Mouse (Mus musculus): ENCODE measurements around the gene Rnf208.
A peak's percentile ranks its signal among the peaks of the same experiment; 100 is the strongest.

The Rnf208 gene

DNA sequence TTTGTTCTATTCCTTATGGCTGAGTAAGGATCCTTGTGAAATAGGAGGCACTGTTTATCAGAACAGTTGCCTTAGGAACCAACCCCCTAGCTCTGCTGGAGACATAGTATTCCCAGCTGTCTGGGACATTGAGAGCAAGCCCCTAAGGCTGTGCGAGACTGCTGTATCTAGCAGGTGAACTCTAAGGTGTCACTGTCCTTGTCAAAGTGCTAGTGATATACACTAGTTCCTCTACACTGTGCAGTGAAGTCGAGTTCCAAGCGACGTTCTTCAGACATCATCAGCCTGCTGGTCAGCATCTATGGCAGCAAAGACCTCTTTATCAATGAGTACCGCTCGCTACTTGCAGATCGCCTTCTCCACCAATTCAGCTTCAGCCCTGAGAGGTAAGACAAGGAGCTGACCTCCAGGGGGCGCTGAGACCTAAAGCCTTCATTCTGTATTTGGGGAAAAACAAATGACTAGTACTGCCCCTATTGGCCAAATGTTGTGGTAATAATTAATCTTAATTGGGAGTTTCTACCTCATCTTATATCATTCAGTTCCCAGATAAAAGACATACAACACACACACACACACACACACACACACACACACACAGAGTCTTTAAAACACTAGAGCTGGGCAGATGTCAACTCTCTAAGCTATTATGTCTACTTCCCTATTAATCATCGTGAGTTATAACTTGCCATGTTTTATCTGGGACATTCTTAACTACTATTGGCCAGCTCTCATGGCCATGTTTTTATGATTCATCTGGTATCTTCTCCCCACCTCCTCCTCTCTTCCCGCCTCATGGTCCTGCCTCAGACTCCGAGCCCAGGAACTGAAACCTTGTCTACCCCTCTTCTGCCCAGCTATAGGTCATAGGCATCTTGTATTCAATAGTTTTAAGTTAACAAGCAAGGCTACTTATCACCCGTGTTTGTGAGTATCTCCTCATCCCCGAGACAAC is 37.1 kb downstream of the Rnf208 start:
- peak; percentile 93 for DNase-seq

DNA sequence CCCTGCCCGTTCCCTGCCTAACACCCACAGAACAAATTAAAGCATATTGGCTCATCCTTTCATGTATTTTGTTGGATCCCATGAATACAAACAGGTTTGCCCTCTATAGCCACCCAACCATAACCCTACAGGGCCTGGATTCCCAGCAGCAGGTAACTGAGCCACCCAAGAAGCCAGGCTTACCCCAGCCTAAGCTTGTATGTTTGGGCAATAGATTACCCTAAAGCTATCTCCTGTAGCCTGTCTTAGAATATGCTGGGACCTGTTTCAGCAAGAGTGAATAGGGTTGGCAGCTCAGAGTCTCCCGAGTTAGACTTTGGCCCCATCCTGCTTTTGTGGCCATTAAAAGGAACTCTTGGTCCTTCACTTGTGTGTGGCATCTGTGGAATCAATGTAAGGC is 43.5 kb downstream of the Rnf208 start:
- DNase-seq, result no peak

GRCm38 (mm10) chr2:25286314-25286713 is 44.3 kb downstream of the Rnf208 start:
- DNase-seq, result no peak

DNA sequence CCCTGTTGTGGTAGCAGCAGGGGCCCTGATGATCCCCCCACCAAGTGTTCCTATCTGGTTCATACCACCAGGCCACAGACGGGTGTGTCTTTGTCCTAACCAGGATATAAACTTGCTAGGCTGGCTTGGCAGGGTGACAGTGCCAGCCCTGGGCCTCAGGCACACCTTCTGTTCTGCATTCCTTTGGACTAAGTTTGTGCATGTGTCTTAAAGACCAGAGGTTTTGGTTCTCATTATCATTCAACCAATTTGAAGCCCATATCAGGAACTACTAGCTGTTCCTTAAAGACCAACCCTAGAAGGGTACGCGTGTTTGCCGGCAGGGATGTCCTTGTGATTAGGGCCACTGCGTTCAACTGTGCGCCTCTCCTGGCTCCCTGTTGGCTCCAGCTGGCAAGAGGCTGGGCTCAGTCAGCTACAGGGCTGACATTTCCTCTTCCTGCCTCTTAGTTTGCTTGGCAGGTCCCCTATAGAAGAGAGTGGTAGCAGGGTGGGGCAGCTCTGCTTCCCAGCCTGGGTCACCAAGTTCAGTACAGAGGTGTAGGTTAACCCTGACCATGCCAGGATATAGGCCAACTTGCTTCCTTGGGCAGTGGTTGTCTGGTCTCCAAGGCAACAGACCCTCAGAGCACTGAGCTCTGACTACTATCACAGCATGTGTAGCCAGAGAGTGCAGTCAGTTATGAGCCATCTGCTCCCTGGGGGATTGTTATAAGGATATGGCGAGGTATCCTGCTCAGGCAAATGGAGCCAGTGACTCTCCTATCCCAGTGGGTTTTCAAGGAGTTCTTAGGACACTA is 45.0 kb downstream of the Rnf208 start:
- peak; percentile 71 for DNase-seq

DNA sequence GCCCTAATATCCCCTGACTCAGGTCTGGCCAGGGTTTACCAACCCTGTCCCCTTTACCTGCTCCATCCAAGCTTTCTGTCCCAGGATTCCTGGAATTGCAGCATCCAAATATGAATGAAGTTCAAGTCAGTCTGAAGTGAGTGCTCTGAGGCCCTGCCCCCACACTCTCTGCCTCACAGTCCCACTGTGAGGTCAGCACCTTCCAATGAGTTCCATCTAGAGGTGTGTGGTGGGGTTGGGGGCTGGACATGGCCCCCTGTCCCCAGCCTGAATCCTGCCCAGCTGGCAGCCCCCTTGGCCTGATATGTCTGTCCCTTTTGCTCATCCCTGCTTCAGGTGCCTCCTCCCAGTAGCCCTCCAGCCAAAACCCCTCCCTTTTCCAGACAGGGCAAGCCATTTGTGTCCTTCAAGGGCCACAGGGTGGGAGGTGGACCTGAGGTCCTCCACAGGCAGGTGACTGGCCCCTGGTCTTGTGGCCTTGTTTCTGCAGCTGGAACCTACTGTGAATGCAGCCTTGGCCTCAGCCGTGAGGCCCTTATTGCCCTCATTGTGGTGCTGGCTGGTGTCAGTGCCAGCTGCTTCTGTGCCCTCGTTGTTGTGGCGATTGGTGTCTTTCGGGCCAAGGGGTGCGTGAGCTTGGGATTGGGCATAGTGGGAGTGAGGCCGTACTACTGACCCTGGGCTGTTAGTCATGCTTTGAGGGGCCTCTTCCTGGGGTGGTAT is 46.0 kb downstream of the Rnf208 start, which contains the start of gene Tmem210:
Tmem210 (plus strand) TSS at position 219 of the 723 bp plus-strand sequence.
- DNase-seq, result peak; percentile 58

GRCm38 (mm10) chr2:25288734-25289345 is 46.8 kb downstream of the Rnf208 start:
- peak; percentile 61 for DNase-seq

DNA sequence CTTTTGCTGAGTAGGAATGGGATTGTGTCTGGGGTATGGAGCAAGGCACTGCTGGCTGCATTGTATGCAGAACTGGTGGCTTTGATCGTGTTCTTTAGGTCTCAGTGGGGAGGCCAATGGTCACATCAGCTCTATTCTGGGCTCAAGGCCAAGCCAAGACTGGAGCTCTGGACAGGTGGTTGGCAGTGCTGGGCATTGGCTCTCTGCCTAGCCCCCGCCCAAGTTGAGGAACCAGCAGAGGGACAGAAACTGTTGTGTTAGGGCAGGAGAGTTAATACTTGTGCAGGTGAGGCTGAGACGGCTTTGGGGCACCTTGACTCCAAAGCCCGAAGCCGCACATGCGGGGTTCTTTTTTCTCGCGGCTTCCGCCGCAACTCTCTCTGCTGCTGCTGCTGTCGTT is 47.6 kb downstream of the Rnf208 start, which contains the start of gene Lrrc26:
Lrrc26 (plus strand) TSS at position 265 of the 400 bp plus-strand sequence.
- peak; percentile 88 for DNase-seq

- peak; percentile 80 for DNase-seq
These were observed 48.2 kb downstream of the Rnf208 start for GRCm38 (mm10) chr2:25290101-25290815.

DNA sequence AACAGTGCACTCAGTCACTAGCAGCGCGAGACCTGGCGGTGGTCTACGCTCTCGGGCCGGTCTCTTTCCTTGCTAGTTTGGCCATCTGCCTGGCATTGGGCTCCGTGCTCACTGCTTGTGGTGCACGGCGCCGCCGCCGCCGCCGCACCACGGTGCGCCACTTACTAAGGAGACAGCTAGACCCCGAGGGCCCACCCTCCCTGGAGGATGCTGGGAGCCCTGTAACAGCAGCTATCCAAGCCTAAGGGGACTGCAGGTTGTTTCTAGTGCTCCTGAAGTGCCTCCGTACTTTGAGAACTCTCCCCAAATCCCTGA is 48.7 kb downstream of the Rnf208 start:
- peak; percentile 80 for DNase-seq

DNA sequence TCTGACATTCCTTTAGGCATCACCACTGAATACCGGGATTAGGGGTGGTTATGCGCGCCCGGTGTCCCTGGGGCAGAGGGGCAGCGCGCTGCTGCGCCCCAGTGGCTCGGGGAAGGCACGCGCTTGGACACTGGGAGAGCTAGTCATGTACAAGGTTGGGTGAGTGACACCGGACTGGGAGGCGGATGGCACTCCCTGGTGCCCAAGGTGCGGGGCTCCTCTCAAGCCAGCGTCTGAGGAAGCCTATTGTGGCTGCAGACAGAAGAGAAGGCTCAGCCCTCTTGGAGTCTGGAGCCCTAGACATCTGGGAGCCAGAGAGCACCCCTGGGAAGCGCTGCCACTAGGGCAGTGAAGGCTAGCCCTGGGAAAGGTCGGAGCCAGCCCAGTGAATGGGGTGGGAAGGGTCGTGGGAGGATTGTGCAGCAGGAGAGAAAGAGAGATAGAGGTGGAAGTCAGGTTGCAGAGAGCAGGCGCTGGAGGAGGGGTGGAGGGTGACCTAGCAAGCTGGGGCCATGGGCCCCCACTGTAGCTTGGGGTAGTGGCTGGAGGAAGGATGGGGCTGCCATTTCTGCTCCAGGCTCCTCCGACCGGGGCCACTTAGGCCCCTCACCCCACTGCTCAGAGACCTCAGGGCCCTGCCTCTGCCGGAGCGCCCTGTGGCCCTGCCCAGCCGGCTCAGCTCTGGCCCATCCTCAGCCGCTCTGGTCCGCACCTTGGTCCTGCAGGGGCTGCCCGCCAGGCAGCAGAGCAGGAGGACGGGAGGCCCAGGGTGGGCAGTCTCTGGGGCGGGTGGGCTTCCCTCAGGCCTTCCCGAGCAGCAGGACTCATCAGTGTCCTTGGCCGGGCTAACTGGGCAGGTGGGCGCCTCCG is 49.4 kb downstream of the Rnf208 start:
- peak; percentile 66 for DNase-seq

DNA sequence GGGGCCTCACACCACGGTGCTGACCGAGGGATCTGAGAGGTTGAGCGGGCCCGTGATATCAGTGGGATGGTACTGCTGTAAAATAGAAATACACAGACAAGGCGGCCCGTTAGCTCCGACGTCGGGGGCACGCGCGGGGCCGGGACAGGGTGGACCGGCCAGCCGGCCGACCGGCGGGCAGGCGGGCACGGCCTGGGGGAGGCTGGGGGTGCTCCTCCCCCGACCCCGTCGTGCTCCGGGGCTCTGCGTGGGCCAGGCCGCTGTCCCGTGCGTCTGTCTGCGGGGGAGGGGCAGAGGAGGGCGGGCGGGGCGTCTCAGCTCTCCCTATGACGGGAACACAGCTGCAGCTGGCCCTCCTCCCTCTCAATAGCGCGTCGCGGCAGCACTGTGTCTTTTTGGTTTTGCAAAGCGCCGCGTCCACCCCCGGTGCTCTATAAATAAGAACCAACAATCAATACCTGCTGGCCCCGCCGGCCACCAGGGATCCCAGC is 50.0 kb downstream of the Rnf208 start:
- peak; percentile 55 for DNase-seq

GRCm38 (mm10) chr2:25292856-25293255 is 50.8 kb downstream of the Rnf208 start:
- DNase-seq, result peak; percentile 84

DNA sequence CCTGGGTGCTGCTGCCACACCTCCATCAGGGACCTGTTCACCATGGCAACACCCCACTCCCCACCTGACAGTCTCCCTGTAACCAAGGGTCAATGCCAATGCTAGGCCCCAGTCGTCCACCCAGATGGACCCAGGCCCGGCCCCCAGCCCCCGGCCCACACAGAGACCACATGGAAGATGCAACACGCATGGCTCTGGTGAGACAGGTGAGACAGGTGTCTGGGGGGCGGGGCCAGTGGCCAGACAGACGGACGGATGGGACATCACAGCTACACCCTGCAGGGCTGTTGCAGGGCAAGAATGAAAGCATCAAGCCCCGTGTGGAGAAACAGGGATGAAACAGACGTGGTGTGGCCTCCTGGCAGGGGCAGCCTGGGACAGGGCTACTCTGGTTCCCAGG is 51.7 kb downstream of the Rnf208 start:
- DNase-seq, result peak; percentile 62

Measured in cerebellum, adult 9-10 months (tissue).